Mouse (Mus musculus) lung, postnatal 4 days (tissue): ENCODE data around the gene Kctd19.

Experiments used
- DNase-seq, 2 experiments: peaks; one replicate each; pipeline ENCODE4 v3.0.0; 2021

The Kctd19 gene

DNA sequence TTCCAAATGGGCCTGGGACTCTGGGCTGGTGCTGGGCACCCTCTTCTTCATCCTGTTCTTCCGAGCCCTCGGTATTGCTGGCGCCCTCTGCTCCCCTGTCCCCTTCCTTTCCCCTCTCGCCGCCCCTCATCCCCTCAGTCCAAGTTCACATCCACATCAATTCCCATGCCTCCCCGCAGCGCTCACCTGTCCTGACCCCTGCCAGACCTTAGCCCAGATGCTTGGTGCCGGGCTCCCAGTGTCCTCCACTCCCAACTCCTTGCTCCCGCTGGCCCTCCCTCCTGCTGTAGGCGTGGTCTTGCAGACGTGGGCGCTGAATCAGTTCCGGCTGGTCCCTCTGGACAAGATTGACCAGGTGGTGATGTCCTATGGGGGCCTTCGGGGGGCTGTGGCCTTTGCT lies 56.6 kb downstream of the Kctd19 start:
- DNase-seq = no peak

DNA sequence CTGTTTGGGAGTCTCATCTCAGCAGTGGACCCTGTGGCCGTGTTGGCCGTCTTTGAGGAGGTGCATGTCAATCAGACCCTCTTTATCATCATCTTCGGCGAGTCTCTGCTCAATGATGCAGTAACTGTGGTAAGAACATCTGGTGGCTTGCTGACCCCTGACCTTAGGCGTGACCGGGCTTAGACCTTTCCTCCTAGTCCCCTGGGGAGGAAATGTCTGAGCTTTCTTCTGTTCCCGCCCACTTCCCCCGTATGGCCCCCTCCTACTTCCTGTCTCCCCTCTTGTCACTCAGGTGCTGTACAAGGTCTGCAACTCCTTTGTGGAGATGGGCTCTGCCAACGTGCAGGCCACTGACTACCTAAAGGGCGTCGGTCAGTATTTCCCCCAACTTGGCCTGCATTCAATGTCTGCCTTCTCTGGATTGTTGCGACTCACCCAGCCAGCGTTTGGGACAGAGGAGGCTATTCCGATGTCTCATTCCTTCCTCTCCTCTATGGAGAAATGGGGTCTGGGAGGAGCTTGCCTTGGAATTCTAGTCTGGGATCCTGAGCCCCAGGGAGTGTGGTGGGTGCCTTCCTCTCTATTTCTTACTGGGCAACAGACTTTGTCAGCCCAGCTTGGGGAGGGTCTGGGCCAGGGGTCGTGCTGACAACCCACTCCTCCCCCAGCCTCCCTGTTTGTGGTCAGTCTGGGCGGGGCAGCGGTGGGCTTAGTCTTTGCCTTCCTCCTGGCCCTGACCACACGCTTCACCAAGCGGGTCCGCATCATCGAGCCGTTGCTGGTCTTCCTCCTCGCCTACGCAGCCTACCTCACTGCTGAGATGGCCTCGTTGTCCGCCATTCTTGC lies 57.9 kb downstream of the Kctd19 start:
- no peak for DNase-seq

GRCm38 (mm10) chr8:105354549-105354948 lies 58.8 kb downstream of the Kctd19 start:
- no peak for DNase-seq

DNA sequence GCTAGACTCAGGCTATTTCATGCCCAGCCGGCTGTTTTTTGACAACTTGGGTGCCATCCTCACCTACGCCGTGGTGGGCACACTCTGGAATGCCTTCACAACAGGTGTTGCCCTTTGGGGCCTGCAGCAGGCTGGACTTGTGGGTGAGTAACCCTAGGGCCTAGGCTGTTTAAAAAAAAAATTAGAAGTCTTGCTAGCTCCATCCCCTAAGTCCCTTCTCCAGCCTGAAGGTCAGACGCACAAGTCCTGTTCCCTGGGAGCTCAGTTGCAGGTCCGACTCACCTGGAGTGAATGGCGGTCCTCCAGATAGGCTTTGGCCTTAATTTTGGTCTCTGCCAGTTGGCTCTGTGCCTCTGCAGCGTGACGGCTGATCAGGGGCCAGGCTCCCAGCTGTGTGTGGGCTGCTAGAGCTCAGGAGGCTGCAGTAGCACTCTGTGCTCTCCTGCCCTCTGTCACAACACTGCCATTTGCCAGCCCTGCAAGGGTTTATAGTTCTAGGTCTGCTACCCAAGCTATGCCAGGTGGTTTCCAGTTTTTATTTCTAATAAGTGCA lies 59.6 kb downstream of the Kctd19 start:
- no peak for DNase-seq

DNA sequence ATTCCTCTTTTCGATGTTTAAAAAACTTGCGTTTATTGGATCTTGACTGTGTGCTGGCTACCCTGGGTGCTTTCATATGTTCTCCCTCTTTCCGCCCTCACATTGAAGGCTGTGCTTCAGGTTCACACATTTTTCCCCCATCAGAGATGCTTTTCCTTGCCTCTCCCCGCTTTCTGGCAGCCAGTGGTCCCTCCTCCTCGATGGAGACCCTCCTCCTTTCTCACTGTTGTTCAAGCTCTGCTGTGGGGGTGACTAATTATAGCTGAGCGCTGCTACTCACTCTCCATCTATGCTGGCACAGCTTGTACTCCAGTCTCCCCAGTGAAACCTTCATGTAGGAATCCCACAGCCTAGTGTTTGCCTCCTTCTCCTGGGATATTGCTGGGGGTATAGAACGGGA lies 63.1 kb downstream of the Kctd19 start:
- DNase-seq = no peak

GRCm38 (mm10) chr8:105349096-105349771 lies 64.1 kb downstream of the Kctd19 start:
- DNase-seq = peak; percentile 42 to 65

DNA sequence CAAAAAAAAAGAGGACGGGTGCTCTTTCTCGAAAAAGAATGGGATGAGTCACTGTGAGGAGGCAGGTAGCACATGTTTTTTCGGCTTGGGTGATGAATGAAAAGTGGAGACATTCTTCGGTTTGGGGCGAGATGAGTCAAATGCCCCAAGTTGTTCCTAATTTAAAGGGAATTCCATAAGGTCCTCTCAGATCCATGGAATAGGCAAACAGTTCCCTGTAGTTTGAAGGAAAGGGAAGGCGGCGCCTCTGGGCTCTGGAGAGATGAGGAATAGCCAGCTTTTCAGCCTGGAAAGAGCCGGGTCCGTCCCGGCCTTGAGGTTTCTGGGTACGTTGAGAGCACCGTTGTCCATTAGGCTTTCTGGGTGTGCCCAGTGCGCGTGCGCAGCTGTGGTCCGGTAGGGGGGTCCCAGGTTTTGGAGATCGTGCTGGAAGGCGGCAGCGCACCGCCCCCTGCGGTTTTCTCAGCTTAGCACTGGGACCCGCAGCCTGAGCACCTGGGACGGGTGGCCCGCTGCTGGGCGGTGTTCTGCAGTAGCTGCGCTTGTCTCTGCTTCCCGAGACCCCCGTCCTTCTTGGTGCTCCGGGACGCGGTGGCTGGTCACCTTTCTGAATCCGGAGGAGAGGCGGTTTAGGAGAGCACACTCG lies 64.7 kb downstream of the Kctd19 start, which contains the start of gene Slc9a5:
TSS of gene Slc9a5 (plus strand) at position 394 of the 646 bp plus-strand sequence.
- peak; percentile 72 to 81 for DNase-seq

- DNase-seq = peak; percentile 98
These were observed 65.7 kb downstream of the Kctd19 start, which contains the start of gene Fhod1 for GRCm38 (mm10) chr8:105347428-105348221. TSS of gene Fhod1 (minus strand) at chr8:105347953.

DNA sequence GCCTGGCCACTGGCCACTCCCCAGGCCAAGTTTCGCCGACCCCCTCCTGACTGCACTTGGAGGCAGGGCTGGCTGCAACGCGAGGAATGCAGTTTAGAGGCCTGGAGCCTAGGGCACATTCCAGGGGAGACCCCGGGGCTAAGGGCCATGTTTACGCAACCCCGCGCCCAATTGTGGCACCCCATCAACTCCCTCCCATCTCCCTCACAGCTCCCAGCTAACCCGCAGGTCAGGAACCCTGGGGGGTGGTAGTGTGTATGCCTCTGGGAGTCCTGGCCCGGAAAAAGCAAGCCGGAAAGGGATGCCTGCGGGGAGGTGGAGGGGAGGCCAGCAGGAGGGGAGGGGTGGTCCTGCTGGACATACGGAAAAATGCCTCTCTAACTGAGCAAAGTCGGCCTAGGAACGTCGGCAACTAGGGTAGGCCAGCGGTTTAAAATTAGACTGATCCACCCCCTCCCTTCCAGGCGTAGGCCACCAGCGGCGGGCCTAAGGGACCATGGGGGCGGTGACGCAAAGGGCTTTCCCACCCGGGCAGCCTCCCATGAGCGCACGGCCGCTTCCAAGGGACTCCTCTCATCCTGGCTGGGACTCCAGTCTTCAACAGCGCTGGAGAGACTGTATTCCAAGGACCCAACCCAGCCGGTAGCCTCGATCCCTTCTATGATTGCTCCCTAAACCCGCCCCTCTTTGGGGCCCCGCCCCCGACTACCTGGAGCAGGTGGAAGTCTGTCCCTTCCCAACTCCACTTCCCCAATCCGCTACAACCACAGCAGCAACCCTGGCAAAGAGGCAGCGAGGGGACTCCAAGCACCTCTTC lies 66.5 kb downstream of the Kctd19 start:
- peak; percentile 83 to 94 for DNase-seq

DNA sequence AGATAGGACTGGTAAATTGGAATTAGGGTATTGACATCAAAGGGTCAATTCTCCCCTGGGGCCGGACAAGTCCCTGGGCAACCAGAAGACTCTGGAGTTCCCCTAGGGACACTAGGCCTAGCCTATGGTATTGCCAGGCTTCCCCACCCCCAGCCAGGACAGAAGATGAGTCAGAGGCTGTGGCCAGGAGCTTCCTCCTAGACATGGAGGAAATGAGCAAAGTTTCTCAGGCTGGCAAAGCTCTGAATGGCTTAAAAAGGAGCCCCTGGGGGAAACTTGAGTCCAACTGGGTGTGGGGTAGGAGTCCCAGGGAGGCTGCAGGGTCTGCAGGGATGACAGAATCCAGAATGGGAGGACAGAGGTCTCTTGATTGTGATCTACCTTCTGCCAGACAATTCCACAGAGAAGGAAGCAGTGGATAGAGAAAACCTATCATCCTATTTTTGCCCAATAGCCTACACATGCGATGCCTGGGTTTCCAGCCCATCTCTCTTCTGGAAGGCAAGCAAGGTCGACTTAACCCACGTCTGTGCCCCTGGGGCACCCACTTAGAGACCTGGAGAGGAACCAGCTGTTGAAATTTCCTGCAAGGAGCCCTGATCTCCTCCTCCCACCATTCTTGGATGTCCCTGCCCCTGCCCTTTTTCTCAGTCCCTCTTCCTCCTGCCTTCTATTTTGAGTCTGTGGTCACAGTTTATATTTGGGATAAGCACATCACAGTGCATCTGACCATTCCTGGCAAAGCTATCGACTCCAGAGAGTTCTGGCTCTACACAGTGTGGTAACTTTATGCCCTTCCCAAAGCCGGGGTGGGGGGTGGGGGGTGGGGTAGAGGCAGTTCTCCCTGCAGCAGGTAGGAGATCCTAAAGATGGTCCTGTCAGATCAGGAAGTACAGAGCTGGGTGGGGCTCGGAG lies 68.0 kb downstream of the Kctd19 start:
- DNase-seq = peak; percentile 64 to 67

DNA sequence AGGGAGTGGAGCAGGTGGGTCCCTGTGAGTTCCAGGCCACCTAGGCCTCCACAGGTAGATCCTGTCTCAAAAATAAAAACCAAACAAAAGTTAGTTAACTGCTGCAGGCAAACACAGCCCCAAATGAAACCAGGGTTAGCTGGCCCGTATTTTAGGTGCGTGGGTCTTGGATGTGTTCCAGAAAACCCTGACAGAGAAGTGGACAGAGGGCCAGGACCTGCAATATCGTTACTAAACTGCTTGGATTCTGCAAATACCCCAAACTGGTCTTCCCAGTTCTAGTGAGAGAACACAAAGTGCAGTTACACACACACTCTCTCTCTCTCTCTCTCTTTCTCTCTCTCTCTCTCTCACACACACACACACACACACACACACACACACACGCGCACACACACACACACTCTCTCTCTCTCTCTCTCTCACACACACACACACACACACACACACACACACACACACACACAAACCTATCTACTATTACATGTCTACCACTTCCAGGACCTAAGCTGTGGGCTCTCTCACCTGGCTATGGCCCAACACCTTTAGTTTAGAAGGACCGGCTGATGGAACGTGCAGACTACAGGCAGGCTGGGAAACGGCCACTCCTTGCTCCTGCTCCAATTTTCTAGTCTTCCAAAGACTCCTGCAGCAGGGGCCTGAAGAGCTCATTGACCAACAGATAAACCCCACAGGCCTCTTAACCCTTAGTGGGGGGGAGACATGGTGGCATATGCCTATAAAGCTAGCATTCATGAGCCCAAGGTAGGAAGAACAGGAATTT lies 69.3 kb downstream of the Kctd19 start:
- DNase-seq = peak; percentile 47 to 50

- no peak for DNase-seq
These were observed 70.5 kb downstream of the Kctd19 start for GRCm38 (mm10) chr8:105342768-105343167.

DNA sequence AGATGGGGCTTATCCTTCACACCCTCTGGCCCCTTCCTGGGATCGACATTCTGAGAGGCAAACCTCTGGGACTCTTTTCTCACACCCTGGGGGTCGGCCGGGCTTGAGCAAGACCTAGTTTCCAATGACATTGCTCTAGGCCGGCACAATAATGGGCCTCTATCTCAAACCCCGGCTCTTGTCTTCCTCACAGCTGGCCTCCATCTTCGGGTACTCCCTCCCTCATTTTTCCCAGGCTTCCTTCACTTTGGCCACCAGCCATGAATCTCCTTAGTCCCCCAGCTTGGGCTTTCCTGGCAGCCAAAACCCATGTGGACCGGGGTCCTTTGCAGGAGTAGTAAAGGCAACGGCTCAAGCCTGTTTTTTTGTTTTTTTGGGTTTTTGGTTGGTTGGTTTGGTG lies 71.9 kb downstream of the Kctd19 start:
- DNase-seq = peak; percentile 77 to 94

GRCm38 (mm10) chr8:105339886-105340635 lies 73.2 kb downstream of the Kctd19 start:
- peak; percentile 82 to 90 for DNase-seq

DNA sequence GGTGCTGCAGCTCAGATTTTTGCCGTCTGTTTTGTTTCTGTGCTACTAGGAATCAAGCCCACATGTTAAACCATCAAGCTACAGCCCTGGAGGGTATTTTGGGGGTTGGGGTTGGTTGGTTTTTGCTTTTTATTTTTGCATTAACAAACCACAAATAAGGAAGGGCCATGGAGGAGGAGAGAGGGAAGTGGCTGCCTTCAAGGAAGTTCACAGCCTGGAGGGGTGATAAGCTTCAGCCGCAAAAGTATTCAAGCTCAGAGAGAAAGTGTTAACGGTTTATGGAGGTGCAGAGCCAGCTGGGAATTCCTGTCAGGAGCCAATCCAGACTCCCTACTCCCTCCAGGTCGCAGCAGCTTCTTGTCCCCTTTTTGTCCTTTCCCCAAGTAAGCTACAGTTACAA lies 74.3 kb downstream of the Kctd19 start:
- DNase-seq = no peak

DNA sequence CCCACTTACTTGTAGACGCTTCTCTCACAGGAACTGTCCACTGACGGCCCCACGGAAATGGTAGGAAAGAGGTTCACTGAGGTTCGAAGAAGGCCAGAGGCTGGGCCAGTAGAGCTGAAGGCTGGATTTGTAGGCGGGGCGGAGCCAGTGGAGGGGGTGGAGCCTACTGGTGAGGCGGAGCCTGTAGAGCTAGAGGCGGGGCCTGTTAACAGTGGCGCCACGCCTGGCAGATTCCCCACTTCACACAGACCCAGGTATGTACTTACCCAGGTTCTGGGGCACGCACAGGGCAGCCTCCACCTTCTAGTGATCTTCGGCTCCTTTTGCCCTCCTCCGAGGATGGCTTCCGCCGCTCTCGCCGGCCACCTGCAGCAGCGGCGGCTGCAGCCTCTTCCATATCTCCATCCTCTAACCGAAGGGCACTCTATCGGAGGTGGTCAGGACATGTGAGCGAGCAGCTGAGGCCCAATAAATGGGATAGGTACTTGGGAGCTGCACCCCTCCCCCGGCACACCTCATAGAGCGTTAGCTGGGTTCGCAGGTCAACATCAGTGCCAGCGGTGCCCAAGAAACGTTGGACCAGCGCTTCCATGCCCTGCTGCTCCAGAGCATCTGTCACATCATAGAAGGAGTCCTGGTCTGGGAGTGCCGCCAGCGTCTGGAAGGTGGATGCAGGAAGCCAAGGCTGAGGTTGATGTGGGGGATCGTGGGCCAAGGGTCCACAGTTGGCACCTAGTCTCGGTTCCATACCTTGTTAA lies 76.8 kb downstream of the Kctd19 start:
- peak; percentile 40 to 42 for DNase-seq
